Mouse (Mus musculus): ENCODE data around the gene Spns3. TPM values are rescaled to one million over a fixed set of nuclear protein-coding genes. Genes with fewer than 3 reads are reported as not detected.

The Spns3 gene
- polyA plus RNA-seq, 1 experiment from 2014 or later, result not detected

- no peak overlapping the region for H3K9ac ChIP-seq
- no peaks in the 10 kb centered on the region for H3K36me3 ChIP-seq
- peaks cover 3% of the 10 kb centered on the region; the same call in 1 of the 2 replicates for H3K27me3 ChIP-seq
- no peak for ATAC-seq (ENCODE audit: insufficient number of reproducible peaks, insufficient read depth, low FRiP score, low TSS enrichment)
- 69% methylated on average over 10 of the region's 10 CpGs for WGBS
- H3K9me3 ChIP-seq, result no peaks in the 10 kb centered on the region
- H3K27ac ChIP-seq, result no peak overlapping the region
- no peak overlapping the region for H3K4me3 ChIP-seq
- H3K4me1 ChIP-seq, result peaks cover 19% of the 10 kb centered on the region; the same call in 1 of the 2 replicates
- no peak overlapping the region for H3K4me2 ChIP-seq (replicated peaks)
Measured at GRCm38 (mm10) chr11:72504016-72504797, 46.1 kb downstream of the Spns3 start.

- Histone ChIP-seq H3K4me1 (peaks cover 19% of the 10 kb centered on the region; the same call in 1 of the 2 replicates), H3K4me2 (replicated peaks) (no peak overlapping the region), H3K36me3 (no peaks in the 10 kb centered on the region), H3K27ac (no peak overlapping the region), H3K27me3 (peaks cover 3% of the 10 kb centered on the region; the same call in 1 of the 2 replicates), H3K9ac (no peak overlapping the region), H3K9me3 (no peaks in the 10 kb centered on the region), H3K4me3 (no peak overlapping the region)
- no peak for ATAC-seq (ENCODE audit: insufficient number of reproducible peaks, insufficient read depth, low FRiP score, low TSS enrichment)
- WGBS, result 36% methylated on average over 5 of the region's 5 CpGs
Measured at GRCm38 (mm10) chr11:72503501-72503921, 46.8 kb downstream of the Spns3 start.

- 14% methylated on average over 8 of the region's 8 CpGs for WGBS
- ATAC-seq (ENCODE audit: insufficient number of reproducible peaks, insufficient read depth, low FRiP score, low TSS enrichment), result no peak
- no peak overlapping the region for H3K27ac ChIP-seq
Measured at GRCm38 (mm10) chr11:72502236-72502635, 48.1 kb downstream of the Spns3 start.

GRCm38 (mm10) chr11:72501426-72502002, 48.8 kb downstream of the Spns3 start:
- WGBS, result 14% methylated on average over 5 of the region's 5 CpGs
- Histone ChIP-seq H3K27me3 (peaks cover 3% of the 10 kb centered on the region; the same call in 1 of the 2 replicates), H3K4me3 (no peak overlapping the region), H3K4me1 (peaks cover 19% of the 10 kb centered on the region; the same call in 1 of the 2 replicates), H3K9me3 (no peaks in the 10 kb centered on the region), H3K9ac (no peak overlapping the region), H3K36me3 (no peaks in the 10 kb centered on the region), H3K27ac (no peak overlapping the region), H3K4me2 (replicated peaks) (no peak overlapping the region)
- no peak for ATAC-seq (ENCODE audit: insufficient number of reproducible peaks, insufficient read depth, low FRiP score, low TSS enrichment)

More at GRCm38 (mm10) chr11:72502236-72502635, 48.1 kb downstream of the Spns3 start:
- H3K4me2 ChIP-seq (replicated peaks), result no peak overlapping the region
- H3K9ac ChIP-seq, result no peak overlapping the region
- H3K4me3 ChIP-seq, result no peak overlapping the region
- H3K4me1 ChIP-seq, result peaks cover 19% of the 10 kb centered on the region; the same call in 1 of the 2 replicates
- no peaks in the 10 kb centered on the region for H3K36me3 ChIP-seq
- no peaks in the 10 kb centered on the region for H3K9me3 ChIP-seq
- peaks cover 3% of the 10 kb centered on the region; the same call in 1 of the 2 replicates for H3K27me3 ChIP-seq

GRCm38 (mm10) chr11:72500139-72500538, 50.2 kb downstream of the Spns3 start:
- H3K9me3 ChIP-seq, result no peaks in the 10 kb centered on the region
- peaks cover 3% of the 10 kb centered on the region; the same call in 1 of the 2 replicates for H3K27me3 ChIP-seq
- ATAC-seq (ENCODE audit: insufficient number of reproducible peaks, insufficient read depth, low FRiP score, low TSS enrichment), result no peak
- H3K27ac ChIP-seq, result no peak overlapping the region
- no peaks in the 10 kb centered on the region for H3K36me3 ChIP-seq
- H3K9ac ChIP-seq, result no peak overlapping the region
- WGBS, result 77% methylated on average over 4 of the region's 4 CpGs
- no peak overlapping the region for H3K4me2 ChIP-seq (replicated peaks)
- peaks cover 19% of the 10 kb centered on the region; the same call in 1 of the 2 replicates for H3K4me1 ChIP-seq
- no peak overlapping the region for H3K4me3 ChIP-seq

GRCm38 (mm10) chr11:72497367-72497766, 52.9 kb downstream of the Spns3 start:
- Histone ChIP-seq H3K4me2 (replicated peaks) (no peak overlapping the region), H3K4me1 (peaks cover 11% of the 10 kb centered on the region; the same call in 1 of the 2 replicates), H3K9me3 (no peaks in the 10 kb centered on the region), H3K36me3 (no peaks in the 10 kb centered on the region), H3K27me3 (peaks cover 3% of the 10 kb centered on the region; the same call in 1 of the 2 replicates), H3K4me3 (no peak overlapping the region), H3K9ac (no peak overlapping the region), H3K27ac (no peak overlapping the region)
- WGBS, result 25% methylated on average over 4 of the region's 4 CpGs
- no peak for ATAC-seq (ENCODE audit: insufficient number of reproducible peaks, insufficient read depth, low FRiP score, low TSS enrichment)

GRCm38 (mm10) chr11:72496775-72497174, 53.5 kb downstream of the Spns3 start:
- 67% methylated on average over 1 of the region's 1 CpGs for WGBS
- H3K27ac ChIP-seq, result no peak overlapping the region
- peaks cover 3% of the 10 kb centered on the region; the same call in 1 of the 2 replicates for H3K27me3 ChIP-seq
- H3K4me2 ChIP-seq (replicated peaks), result no peak overlapping the region
- no peaks in the 10 kb centered on the region for H3K36me3 ChIP-seq
- H3K4me3 ChIP-seq, result no peak overlapping the region
- no peak overlapping the region for H3K9ac ChIP-seq
- ATAC-seq (ENCODE audit: insufficient number of reproducible peaks, insufficient read depth, low FRiP score, low TSS enrichment), result no peak
- H3K9me3 ChIP-seq, result no peaks in the 10 kb centered on the region
- H3K4me1 ChIP-seq, result 0 out of 2 replicates have a peak, but pooled peaks cover 8% of the 10 kb centered on the region

GRCm38 (mm10) chr11:72496066-72496465, 54.2 kb downstream of the Spns3 start:
- Histone ChIP-seq H3K9ac (no peak overlapping the region), H3K9me3 (no peaks in the 10 kb centered on the region), H3K27me3 (0 out of 2 replicates have a peak, but pooled peaks cover 1% of the 10 kb centered on the region), H3K36me3 (no peaks in the 10 kb centered on the region), H3K4me1 (0 out of 2 replicates have a peak, but pooled peaks cover 3% of the 10 kb centered on the region), H3K4me3 (no peak overlapping the region), H3K27ac (no peak overlapping the region), H3K4me2 (replicated peaks) (no peak overlapping the region)
- WGBS, result 64% methylated on average over 3 of the region's 3 CpGs
- no peak for ATAC-seq (ENCODE audit: insufficient number of reproducible peaks, insufficient read depth, low FRiP score, low TSS enrichment)

- Histone ChIP-seq H3K36me3 (no peaks in the 10 kb centered on the region), H3K27me3 (peaks cover 17% of the 10 kb centered on the region), H3K9me3 (no peaks in the 10 kb centered on the region), H3K4me3 (no peak overlapping the region), H3K4me1 (peaks cover 4% of the 10 kb centered on the region; the same call in 1 of the 2 replicates), H3K9ac (no peak overlapping the region), H3K4me2 (replicated peaks) (no peak overlapping the region), H3K27ac (no peak overlapping the region)
- no peak for ATAC-seq (ENCODE audit: insufficient number of reproducible peaks, insufficient read depth, low FRiP score, low TSS enrichment)
- WGBS, result 50% methylated on average over 8 of the region's 8 CpGs
Measured at GRCm38 (mm10) chr11:72494046-72494988, 56.0 kb downstream of the Spns3 start.

- WGBS, result 68% methylated on average over 15 of the region's 15 CpGs
- Histone ChIP-seq H3K27me3 (peaks cover 46% of the 10 kb centered on the region), H3K9ac (no peak overlapping the region), H3K36me3 (no peaks in the 10 kb centered on the region), H3K27ac (no peak overlapping the region), H3K4me1 (peaks cover 16% of the 10 kb centered on the region), H3K4me2 (replicated peaks) (no peak overlapping the region), H3K9me3 (no peaks in the 10 kb centered on the region), H3K4me3 (no peak overlapping the region)
- no peak for ATAC-seq (ENCODE audit: insufficient number of reproducible peaks, insufficient read depth, low FRiP score, low TSS enrichment)
Measured at GRCm38 (mm10) chr11:72491130-72491960, 59.0 kb downstream of the Spns3 start.

All from embryonic facial prominence, embryonic 12.5 days (tissue).